Mouse (Mus musculus): Measurements from ENCODE around the gene Prr11. TPM values are rescaled to one million over a fixed set of nuclear protein-coding genes. Genes with fewer than 3 reads are reported as not detected.

Gene Prr11
- total and polyA plus RNA-seq, 3 experiments, result 8.8 to 47.1 (median 16.6) TPM

GRCm38 (mm10) chr11:87108755-87109518 lies 429 bp upstream of the Prr11 start, which contains the start of gene Ska2 (continued):
- TF ChIP-seq ZC3H11A (IDR thresholded peaks at IDR 0.05; ENCODE audit: low read depth, low read length) (no peak), E2F4 (IDR thresholded peaks at IDR 0.05; ENCODE audit: insufficient replicate concordance, low read depth, low read length) (peak; percentile 84; the same call in 1 of the 2 replicates), ZMIZ1 (IDR thresholded peaks at IDR 0.05; ENCODE audit: low read depth, low read length) (peak; percentile 39; the same call in 1 of the 2 replicates), IRF4 (IDR thresholded peaks at IDR 0.05; ENCODE audit: low read depth, low read length) (no peak), ELF1 (IDR thresholded peaks at IDR 0.05; ENCODE audit: low read depth, low read length) (peak; percentile 63), TCF12 (IDR thresholded peaks at IDR 0.05; ENCODE audit: low read depth, low read length) (peak; percentile 86), CHD2 (IDR thresholded peaks at IDR 0.05; ENCODE audit: low read length) (peak; percentile 97)

DNA sequence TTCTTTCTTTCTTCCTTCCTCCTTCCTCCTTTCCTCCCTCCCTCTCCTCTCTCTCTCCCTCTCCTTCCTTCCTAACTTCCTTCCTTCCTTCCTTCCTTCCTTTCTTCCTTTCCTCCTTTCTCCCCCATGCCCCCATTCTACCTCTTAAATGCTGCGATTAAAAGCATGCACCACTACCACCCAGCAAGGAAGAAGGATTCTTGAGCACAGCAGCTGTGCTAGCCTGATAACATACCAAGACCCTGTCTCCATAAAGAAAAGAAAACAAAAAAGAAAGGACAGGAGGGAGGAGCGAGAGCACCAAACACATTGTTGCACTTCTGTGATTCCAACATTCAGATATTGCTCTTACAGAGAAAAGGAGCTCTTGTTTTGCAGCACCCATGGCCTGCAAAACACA lies 21.4 kb downstream of the Prr11 start:
- in situ Hi-C loops (cut with MboI; ENCODE audit: low pct_ligation_motif_present, low pct_unique_long_range_greater_than_20kb, low sequenced_read_pairs) (no loop called here), dilution Hi-C loops (cut with MboI; ENCODE audit: extremely low pct_ligation_motif_present, extremely low pct_unique_long_range_greater_than_20kb, low sequenced_read_pairs) (no loop called here)
- peaks cover 36% of the 10 kb centered on the region for H3K79me2 ChIP-seq (replicated peaks; ENCODE audit: control insufficient read depth, extremely low read depth, insufficient read depth, poor library complexity, severe bottlenecking)
- DNase-seq (ENCODE audit: extremely low read depth), result no peak
- peaks cover 12 to 35% of the 10 kb centered on the region in 2 experiments for H3K4me1 ChIP-seq (ENCODE audit: control insufficient read depth in 1 of 2, insufficient read depth in 2 of 2)
- no peaks in the 10 kb centered on the region for H3K9me3 ChIP-seq (replicated peaks; ENCODE audit: low read length)
- peak overlapping the region; percentile 79 for H3K9ac ChIP-seq (ENCODE audit: insufficient read depth, low read depth)
- no peaks in the 10 kb centered on the region for H3K27me3 ChIP-seq (replicated peaks)
- peak overlapping the region; percentile 25 to 99 (median 85) for H3K4me3 ChIP-seq (replicated peaks in 1 of 3; ENCODE audit: low read depth in 2 of 3, low read length in 2 of 3, poor library complexity in 1 of 3)
- H3K27ac ChIP-seq (ENCODE audit: insufficient read depth, low read depth), result no peak overlapping the region
- peak overlapping the region; percentile 81 for H3K4me2 ChIP-seq (ENCODE audit: insufficient read depth, low read depth, poor library complexity, severe bottlenecking)
- H3K36me3 ChIP-seq (replicated peaks in 1 of 2; ENCODE audit: control insufficient read depth in 1 of 2, insufficient read depth in 1 of 2, low read length in 1 of 2), result peaks cover 31 to 59% of the 10 kb centered on the region in 2 experiments
- TF ChIP-seq UBTF (IDR thresholded peaks at IDR 0.05; ENCODE audit: low read depth, low read length), result no peak
- no peak for TF ChIP-seq CHD2 (IDR thresholded peaks at IDR 0.05; ENCODE audit: low read length)
- TF ChIP-seq PAX5 (IDR thresholded peaks at IDR 0.05; ENCODE audit: low read length), result no peak
- no peak for TF ChIP-seq TCF12 (IDR thresholded peaks at IDR 0.05; ENCODE audit: low read depth, low read length)
- no peak for TF ChIP-seq MAFK (IDR thresholded peaks at IDR 0.05; ENCODE audit: insufficient replicate concordance, low read length)

DNA sequence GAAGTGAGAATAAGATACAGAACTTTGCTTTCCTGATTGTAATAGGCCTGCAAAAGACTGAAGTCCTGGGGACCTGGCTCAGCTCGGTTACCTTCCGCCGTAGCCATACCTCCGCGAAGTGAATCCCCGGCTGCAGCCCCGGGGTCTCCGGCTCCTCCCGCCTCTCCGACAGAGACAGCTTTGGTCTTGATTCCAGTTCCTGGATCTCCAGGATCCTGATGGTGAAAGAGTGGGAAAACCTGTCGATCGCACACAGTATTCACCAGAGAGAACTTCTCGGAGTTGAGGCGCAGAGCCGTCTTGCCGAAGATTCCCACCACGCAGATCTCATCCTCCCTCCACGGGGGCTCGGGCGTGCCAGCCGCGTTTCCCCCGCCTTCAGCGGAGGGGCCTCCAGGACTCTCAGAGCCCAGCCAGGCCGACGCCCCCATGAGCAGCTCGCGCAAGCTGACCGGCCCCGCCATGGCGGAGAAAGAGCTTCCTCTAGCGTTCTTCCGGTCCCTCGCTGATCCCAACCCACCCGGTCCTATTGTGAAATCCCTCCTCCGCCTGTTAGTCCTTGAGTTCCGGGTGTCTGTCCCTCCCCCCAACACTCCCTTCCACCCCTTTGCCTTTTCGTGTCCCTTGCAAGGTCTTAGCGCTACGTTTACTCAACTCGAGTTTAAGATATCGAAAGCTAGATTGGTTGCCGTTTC lies 22.1 kb downstream of the Prr11 start, which contains the start of gene Smg8:
TSS of gene Smg8 (minus strand) at position 485 of the 695 bp plus-strand sequence.
- no peaks in the 10 kb centered on the region for H3K27me3 ChIP-seq (replicated peaks)
- peak within 1 kb of the TSS; percentile 85 to 99 (median 91) for H3K4me3 ChIP-seq (replicated peaks in 1 of 3; ENCODE audit: low read depth in 2 of 3, low read length in 2 of 3, poor library complexity in 1 of 3)
- peaks cover 24 to 59% of the 10 kb centered on the region in 2 experiments for H3K36me3 ChIP-seq (replicated peaks in 1 of 2; ENCODE audit: control insufficient read depth in 1 of 2, insufficient read depth in 1 of 2, low read length in 1 of 2)
- H3K4me1 ChIP-seq (ENCODE audit: control insufficient read depth in 1 of 2, insufficient read depth in 2 of 2), result peaks cover 12 to 41% of the 10 kb centered on the region in 2 experiments
- dilution Hi-C loops (cut with MboI; ENCODE audit: extremely low pct_ligation_motif_present, extremely low pct_unique_long_range_greater_than_20kb, low sequenced_read_pairs), result no loop called here
- peak; percentile 92 for DNase-seq (ENCODE audit: extremely low read depth)
- in situ Hi-C loops (cut with MboI; ENCODE audit: low pct_ligation_motif_present, low pct_unique_long_range_greater_than_20kb, low sequenced_read_pairs), result no loop called here
- H3K27ac ChIP-seq (ENCODE audit: insufficient read depth, low read depth), result no peak within 1 kb of the TSS
- H3K9ac ChIP-seq (ENCODE audit: insufficient read depth, low read depth), result peak within 1 kb of the TSS; percentile 79
- peaks cover 38% of the 10 kb centered on the region for H3K79me2 ChIP-seq (replicated peaks; ENCODE audit: control insufficient read depth, extremely low read depth, insufficient read depth, poor library complexity, severe bottlenecking)
- no peaks in the 10 kb centered on the region for H3K9me3 ChIP-seq (replicated peaks; ENCODE audit: low read length)
- H3K4me2 ChIP-seq (ENCODE audit: insufficient read depth, low read depth, poor library complexity, severe bottlenecking), result peak within 1 kb of the TSS; percentile 95
- TF ChIP-seq POLR2A (IDR thresholded peaks at IDR 0.05; ENCODE audit: low read depth, low read length) (peak; percentile 93), RCOR1 (conservative IDR thresholded peaks at IDR 0.05; ENCODE audit: low read depth, low read length) (no peak; the same call in 1 of the 2 replicates), SIN3A (IDR thresholded peaks at IDR 0.05; ENCODE audit: low read length) (peak; percentile 95), USF1 (IDR thresholded peaks at IDR 0.05; ENCODE audit: low read depth, low read length) (no peak), JUND (conservative IDR thresholded peaks at IDR 0.05; ENCODE audit: low read depth, low read length) (peak; percentile 67), EP300 (IDR thresholded peaks at IDR 0.05; ENCODE audit: low read length) (no peak), USF2 (conservative IDR thresholded peaks at IDR 0.05; ENCODE audit: low read depth, low read length) (no peak), CHD2 (IDR thresholded peaks at IDR 0.05; ENCODE audit: low read length) (peak; percentile 95), SMC3 (IDR thresholded peaks at IDR 0.05; ENCODE audit: low read depth, low read length) (no peak), E2F4 (IDR thresholded peaks at IDR 0.05; ENCODE audit: insufficient replicate concordance, low read depth, low read length) (no peak), MAFK (IDR thresholded peaks at IDR 0.05; ENCODE audit: insufficient replicate concordance, low read length) (no peak), MXI1 (IDR thresholded peaks at IDR 0.05; ENCODE audit: low read depth, low read length) (peak; percentile 97), TCF12 (IDR thresholded peaks at IDR 0.05; ENCODE audit: low read depth, low read length) (peak; percentile 96), NRF1 (IDR thresholded peaks at IDR 0.05; ENCODE audit: low read depth, low read length) (peak; percentile 68), CHD1 (IDR thresholded peaks at IDR 0.05; ENCODE audit: low read depth, low read length) (no peak), ZMIZ1 (IDR thresholded peaks at IDR 0.05; ENCODE audit: low read depth, low read length) (no peak), CTCF (conservative IDR thresholded peaks at IDR 0.05 in 1 of 2, IDR thresholded peaks at IDR 0.05 in 1 of 2; ENCODE audit: low read depth in 2 of 2, low read length in 2 of 2) (no peak), ZKSCAN1 (IDR thresholded peaks at IDR 0.05; ENCODE audit: borderline replicate concordance, low read depth, low read length) (no peak), ELF1 (IDR thresholded peaks at IDR 0.05; ENCODE audit: low read depth, low read length) (peak; percentile 89), MAX (IDR thresholded peaks at IDR 0.05; ENCODE audit: low read length) (peak; percentile 74), NELFE (IDR thresholded peaks at IDR 0.05; ENCODE audit: low read depth, low read length) (peak; percentile 89), ZC3H11A (IDR thresholded peaks at IDR 0.05; ENCODE audit: low read depth, low read length) (no peak), POLR2AphosphoS2 (IDR thresholded peaks at IDR 0.05; ENCODE audit: low read depth, low read length) (no peak; the same call in 1 of the 2 replicates)

All from CH12.LX (cell line).